Mouse (Mus musculus): ENCODE data around the gene Lefty1.
A peak's percentile ranks its signal among the peaks of the same experiment; 100 is the strongest.
"Not testable (repeated sequence)": the region's sequence is repeated elsewhere in the genome, so short reads cannot be mapped to it uniquely, and the experiment has no call there.

The Lefty1 gene

DNA sequence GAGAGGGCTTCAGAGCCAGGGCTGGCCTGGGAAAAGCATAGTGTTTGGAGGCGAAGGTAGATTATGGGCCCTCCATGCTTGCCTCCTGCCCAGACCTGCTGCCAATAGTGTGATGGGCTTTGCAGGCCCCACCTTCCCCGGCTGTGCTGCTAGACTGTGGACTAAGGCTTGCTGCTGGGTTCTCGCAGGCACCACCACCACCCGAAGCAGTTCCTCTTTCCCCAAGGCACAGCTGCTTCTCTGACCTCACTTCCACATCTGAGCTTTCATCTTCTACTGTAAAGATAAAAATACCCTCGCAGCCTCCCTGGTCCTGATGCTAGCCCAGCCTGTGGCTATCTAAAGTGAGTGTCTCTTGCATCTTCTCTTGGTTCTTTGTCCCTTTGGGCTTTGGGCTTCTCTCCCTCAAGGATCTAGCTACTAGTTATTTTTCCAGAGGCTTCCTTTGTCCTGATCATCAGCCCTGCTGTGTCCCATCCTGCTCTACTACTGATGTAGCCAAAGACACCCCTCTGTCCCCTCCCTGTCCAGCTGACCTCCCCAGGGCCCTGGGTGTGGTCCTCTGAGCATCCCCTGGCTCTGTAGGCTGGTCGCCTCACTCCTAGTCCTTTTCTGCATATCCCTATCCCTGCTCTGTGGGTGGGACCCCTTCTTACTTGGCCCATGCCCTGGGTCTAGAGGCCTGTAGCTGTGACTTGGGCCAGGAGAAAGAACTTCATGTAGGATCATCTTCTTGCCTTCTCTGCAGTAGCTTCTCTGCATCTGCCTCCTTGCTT, 12.4 kb upstream of the Lefty1 start:
- no peak for DNase-seq (ENCODE audit: low spot score)

DNA sequence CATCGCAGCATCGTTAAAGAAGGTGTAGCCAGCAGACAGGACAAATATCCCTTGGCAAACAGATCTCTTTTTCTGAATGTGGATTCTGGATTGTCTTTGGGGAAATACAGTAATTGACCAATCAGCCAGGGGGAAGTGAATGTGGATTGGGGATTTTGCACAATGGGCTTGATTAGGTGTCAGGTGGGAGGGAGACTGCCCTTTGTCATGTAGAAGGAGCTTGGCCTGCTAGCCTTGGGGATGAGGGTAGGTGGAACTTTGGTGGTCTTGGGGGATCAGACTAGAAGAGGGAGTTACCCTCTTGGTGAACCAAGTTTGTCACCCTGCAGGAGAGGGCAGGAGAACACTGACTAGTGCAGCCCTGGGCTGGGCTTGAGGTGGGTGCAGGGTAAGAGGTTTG, 10.1 kb upstream of the Lefty1 start:
- no peak for DNase-seq (ENCODE audit: low spot score)

DNA sequence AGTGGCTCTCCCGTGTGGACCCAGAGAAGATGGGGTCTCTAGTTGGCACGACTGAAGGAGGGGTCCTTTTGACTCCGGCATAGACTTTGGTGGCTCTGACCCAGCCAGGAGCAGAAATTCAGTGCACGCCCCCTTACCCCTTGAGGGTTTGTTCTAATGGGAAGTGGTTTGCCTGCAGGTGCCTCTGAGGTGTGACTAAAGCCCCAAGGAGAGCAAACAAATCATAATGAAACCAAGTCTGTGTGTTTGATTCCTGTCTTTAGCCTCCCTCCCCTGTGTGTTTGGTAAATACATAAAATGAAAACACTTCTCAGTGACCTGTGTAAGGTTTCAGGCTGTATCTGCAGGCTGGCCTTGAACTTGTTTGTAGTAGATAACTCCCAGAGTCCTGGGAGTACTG, 8.5 kb upstream of the Lefty1 start:
- DNase-seq (ENCODE audit: low spot score) = no peak

DNA sequence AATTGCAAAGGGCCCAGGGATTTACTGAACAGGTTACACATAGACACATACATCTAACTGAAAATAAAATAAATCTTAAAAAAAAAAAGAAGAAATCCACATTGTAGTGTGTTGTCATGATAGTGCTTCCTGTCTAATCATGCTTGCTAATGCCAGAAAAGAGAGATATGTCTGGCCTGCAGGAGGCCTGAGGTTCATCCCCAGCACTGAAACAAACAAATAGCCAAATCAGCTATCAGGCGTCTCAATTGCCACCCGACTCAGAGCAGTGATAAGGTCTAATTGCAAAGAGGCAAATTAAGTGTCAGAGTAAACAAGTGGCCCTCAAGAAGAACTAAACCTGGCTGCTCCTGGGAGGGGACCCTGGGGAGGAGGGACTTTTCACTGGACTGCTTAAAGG, 5.2 kb upstream of the Lefty1 start:
- no peak for DNase-seq (ENCODE audit: low spot score)

DNA sequence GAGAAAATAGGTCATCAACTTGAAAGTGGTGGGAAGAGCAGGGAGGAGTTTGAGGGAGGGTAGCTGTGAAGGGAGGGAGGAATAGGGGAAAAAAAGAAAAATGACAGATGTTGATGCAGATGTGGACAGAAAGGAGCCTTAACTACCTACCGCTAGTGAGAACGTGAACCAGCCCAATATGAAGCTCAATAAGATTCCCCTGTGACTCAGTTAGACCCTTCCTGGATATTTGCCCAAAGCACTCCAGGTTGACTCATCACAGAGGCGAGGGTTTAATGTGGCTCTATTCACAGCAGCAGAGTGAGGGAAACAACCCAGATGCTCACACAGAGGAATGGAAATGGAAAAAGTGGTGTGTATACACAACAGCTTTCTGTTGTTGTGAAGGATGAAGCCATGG, 3.7 kb upstream of the Lefty1 start:
- no peak for DNase-seq (ENCODE audit: low spot score)

DNA sequence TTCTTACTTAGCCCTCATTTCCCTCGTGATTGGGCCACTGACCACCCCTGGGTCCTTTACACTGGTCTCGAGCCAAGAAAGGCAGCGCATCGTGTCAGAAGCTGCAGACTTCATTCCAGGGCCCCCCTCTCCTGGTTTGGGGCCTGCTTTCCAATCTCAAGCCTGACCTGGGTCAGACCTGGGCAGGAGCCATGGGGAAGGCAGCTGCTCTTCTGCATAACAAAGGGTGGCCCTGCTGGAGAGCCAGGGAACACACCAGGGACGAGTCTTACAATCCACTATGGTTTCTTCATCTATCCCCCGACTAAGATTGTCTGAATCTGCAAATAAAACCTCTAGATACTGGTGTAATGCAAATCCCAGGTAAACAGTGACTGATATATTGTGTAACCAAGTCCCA, 1.2 kb upstream of the Lefty1 start:
- DNase-seq (ENCODE audit: low spot score) = no peak

DNA sequence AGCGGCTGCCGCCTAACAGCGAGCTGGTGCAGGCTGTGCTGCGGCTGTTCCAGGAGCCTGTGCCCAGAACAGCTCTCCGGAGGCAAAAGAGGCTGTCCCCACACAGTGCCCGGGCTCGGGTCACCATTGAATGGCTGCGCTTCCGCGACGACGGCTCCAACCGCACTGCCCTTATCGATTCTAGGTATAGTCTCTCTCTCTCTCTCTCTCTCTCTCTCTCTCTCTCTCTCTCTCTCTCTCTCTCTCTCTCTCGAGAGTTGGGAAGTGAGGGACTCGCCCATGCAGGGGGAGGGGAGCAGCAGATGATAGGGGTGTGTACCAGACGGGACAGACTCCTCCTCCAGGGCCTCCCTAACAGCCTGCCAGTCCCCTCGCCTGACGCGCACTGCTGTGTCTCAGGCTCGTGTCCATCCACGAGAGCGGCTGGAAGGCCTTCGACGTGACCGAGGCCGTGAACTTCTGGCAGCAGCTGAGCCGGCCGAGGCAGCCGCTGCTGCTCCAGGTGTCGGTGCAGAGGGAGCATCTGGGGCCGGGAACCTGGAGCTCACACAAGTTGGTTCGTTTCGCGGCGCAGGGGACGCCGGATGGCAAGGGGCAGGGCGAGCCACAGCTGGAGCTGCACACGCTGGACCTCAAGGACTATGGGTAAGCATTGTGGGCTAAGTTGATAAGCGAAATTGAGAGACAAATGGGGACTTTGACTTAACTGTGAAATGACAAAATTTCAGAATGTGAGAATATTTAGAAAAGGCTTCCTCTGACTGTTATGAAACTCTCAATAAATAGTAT, 2.0 kb downstream of the Lefty1 start:
- not testable (repeated sequence) for DNase-seq (ENCODE audit: low spot score)

DNA sequence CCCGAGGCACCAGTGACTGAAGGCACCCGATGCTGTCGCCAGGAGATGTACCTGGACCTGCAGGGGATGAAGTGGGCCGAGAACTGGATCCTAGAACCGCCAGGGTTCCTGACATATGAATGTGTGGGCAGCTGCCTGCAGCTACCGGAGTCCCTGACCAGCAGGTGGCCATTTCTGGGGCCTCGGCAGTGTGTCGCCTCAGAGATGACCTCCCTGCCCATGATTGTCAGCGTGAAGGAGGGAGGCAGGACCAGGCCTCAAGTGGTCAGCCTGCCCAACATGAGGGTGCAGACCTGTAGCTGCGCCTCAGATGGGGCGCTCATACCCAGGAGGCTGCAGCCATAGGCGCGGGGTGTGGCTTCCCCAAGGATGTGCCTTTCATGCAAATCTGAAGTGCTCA, 2.8 kb downstream of the Lefty1 start:
- not testable (repeated sequence) for DNase-seq (ENCODE audit: low spot score)

DNA sequence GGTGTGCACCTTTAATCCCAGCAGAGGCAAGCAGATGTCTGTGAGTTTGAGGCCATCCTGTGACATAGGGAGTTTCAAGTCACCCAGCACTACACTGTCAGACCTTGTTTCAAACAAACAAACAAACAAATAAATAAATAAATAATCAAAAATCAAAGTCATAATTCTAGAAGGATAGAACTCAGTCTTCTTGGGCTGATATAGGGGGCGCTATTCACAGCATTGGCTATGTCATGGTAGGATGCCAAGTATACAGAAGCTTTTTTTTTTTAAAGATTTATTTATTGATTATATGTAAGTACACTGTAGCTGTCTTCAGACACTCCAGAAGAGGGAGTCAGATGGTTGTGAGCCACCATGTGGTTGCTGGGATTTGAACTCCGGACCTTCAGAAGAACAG, 4.0 kb downstream of the Lefty1 start:
- DNase-seq (ENCODE audit: low spot score) = not testable (repeated sequence)

DNA sequence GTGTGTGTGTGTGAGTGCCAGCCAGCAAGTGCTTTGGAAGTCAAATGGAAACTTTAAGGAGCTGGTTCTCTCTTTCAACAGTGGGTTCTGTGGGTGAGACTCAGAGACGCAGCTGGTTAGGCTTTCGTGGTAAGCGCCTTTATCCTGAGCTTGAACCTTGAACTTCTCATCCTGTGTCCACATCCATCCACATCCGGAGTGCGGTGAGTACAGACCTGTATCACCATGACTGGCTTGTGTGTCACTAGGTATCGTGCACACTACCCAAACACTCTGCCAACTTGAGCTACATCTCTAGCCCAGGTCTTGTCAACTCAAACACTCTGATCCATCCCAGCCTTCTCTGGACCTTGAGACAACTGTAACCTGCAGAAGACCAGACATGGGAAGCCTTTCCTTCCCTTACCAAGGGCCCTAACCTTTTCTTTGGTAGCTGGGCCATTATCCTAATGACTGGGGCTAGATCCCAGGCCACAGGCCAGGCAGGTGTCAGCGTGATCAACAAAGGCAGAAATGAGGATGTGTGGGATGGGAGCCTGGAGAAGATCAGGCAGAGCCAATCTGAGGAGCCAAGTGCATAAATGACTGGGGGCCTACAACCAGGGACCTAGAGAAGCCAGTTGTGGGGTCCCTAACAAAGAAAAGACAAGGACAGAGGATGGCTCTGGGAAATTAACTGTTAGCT, 6.1 kb downstream of the Lefty1 start:
- no peak for DNase-seq (ENCODE audit: low spot score)

DNA sequence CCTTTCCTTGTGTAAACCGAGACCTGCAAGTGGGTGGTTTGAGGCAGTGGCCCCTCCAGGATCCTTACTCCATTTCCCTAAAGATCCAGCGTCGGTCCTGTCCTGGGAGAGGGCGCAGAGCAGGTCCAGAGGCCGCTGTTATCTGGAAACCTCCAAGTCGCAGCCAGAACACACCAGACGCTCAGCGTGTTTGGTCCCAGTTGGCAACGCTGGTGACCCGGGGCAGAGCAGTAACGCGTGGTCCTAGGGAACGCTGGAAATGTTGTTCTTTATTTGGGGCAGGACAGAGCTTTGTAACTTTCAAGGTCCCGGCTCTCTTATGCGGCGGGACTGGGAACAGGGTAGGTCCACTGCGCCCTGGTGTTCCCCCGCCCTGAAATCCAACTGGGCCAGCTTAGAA, 6.9 kb downstream of the Lefty1 start:
- DNase-seq (ENCODE audit: low spot score) = peak; percentile 33

DNA sequence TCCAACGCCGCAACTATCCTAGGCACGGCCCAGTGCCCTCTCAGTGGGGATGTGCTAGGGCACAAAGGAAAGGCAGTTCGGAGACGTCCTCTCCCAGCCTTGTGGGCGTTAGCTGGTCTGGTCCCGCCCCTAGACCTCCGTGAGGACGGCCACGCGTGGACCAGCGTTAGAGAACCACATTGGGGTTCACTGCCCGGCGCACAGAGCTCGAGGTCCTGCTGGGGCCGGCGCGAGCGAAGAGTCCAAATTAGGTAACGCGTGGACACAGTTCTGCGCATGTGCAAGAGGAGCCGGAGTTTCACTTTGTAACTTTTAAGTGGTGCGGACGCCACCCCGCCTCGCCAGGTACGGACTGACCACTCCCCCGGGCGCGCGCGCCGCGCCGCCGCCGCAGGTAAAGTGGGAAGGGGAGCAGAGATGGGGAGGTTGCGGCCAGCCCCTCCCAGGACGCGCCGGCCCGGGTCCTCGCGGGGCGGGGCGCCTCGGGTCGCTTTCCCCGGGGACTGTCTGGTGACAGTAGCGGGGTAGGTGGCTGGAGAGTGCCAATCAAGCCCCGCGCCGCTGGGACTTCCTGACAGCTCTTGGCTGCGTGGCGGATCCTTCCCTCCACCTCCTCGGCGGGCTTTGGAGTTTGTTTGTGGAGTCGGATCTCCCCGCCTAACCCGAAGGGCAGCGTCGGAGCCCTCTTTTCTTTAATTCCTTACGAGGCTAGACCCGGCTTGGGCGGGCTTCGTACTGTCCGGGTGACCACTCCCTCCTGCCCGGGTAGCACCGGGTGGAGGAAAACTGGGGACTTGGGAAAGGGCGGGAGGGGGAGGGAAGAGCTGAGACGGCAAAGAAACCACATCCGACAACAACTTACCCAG, 7.6 kb downstream of the Lefty1 start, which contains the start of gene Tmem63a:
Gene Tmem63a (plus strand): TSS at position 179 of the 866 bp plus-strand sequence.
- DNase-seq (ENCODE audit: low spot score) = peak; percentile 61

DNA sequence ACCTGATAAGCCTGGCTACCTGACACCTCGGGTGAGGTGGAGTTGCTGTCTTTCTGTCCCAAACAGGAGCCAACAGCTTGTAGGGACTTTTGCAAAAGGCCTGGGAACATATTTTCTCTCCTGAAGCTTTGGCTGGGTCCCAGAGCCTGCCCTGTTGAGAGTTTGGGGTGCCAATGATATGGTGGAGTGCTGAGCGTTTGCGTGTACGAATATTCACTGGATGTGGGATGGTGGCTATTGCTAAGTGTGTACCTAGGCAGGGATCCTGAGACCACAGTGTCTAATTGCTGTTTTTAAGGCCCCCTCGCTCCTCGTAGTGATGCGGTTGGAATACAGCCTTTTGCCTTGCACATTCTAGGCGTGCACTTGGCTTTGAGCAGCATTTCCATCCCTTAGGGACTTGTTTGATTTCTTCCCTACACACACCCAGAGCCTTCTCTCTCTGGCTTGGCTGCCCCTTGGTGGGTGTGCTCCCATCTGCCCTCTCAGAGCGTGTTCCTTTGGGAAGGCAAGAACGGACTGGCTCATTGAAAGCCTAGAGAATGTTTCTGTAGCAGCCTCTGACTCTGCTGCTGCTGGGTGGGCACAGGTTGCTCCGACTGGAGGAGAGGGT, 8.3 kb downstream of the Lefty1 start:
- DNase-seq (ENCODE audit: low spot score) = no peak

DNA sequence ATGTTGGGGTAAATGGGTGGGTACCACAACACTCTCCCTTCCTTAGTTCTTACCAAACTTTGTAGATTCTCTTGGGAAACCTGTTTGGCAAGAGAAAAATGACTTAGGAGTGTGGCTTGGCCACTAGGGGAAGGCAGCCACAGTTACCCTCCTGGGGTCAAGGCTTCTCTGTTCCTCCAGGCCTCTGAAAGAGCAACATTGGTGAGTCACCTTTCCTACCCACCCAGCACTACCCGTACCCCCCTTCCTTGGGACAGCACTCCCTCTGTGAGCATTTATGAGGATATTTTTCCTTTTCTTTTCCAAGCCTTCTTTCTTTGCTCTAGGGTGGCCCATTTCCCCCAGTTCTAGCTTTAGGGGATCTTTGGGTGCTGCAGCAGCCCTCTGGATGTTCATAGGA, 9.1 kb downstream of the Lefty1 start:
- DNase-seq (ENCODE audit: low spot score) = no peak

DNA sequence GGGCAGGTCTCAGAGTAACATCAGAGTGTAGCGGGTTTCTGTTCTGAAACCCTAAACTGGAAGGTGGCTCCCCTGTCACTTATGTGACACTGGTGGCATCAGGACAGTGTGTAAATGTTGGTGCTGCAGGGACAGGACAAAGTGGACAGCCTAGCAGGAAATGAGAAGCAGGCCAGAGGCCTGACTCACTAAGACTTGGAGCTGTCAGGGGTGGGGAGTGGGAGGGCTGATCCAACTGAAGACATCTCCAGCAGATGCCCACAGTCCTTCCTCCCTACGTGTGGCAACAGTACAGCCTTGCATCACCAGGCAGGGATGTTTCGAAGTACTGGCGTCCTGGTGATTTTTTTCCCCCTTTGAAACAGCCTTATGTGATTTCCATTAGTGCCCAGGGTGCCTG, 9.7 kb downstream of the Lefty1 start:
- no peak for DNase-seq (ENCODE audit: low spot score)

DNA sequence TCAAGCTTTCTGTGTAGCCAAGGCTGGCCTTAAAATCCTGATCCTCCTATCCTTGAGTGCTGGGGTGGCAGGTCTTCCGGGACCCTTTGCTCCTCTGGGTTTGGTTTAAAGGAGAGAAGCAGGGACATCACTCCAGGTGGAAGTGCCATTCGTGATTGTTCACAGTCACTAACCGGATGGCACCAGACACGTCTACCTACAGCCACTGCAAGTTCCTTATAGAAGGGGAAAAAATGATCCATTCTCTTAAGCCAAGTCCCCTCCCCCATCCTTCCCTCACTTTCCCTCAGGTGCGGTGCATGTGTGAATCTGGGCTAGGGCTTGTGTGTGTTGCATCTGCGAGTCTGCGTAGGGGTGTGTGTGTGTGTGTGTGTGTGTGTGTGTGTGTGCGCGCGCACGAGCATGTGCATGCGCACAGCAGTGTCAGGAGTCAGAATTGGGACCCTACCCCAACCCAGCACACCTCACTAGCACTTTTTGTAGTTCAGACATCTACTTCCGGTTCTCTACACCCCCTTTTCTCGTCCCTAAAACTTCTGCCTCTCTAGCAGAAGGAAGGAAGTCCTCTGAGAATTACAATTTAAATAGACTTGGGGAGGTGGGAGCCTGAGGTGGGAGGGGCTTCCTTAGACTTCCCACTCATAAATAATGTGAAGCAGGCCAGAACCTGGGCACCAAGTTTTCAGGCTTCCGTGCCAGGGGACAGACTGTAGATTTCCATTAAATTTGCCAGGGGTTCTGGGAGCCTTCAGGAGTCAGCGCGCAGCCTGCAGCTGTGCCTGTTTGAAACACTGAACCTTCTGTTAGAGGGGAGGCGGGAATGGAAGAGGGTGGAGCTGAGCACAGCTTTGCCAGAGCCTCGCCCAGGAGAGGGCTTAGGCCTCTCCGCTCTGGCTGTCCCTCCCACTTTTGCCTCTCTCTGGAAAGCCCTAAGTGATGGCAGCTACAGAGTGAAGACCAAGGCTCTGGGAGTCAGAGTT, 10.5 kb downstream of the Lefty1 start:
- DNase-seq (ENCODE audit: low spot score) = no peak

DNA sequence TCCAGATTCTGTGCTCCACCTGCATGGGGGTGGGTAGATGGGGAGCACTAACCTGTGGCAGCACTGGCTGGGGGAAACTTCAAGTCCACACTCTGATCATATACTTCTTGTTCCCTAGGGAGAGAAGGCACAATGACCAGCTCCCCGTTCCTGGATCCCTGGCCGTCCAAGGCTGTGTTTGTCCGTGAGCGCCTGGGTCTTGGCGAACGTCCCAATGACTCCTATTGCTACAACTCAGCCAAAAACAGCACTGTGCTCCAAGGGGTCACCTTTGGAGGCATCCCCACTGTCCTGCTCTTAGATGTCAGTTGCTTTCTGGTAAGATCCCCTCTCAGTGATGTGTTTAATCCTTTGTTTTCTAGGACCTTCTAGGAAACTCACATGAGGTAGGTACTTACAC, 11.6 kb downstream of the Lefty1 start:
- DNase-seq (ENCODE audit: low spot score) = no peak

DNA sequence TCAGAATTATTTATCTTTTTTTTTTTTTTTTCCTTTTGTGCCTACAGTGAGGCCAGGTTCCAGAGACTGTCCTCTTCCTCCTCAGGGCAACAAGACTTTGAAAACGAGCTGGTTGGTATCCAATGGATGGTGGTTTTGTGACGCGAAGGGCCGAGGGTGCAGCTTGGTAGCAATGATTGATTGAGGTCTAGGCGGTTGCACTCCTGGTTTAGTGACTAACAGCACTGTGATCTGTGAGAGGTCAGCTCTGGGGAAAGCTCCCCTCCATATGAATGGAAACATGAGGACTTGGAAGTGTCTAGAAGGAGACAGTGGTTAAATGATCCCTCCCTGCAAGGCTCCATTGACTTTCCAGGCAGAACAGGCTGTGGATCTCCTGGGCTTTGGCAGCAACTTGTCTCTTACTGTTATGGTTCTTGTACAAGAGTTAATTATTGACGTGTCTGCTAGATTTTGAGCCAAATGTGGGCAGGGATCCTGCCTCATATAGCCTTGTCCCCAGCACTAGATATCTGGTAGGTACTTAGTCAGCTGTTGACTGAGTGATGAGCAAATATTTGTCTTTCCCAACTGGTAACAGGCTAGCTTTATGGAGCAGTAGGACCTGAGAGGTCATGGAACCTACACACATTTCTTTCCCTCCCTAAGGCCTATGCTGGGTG, 17.4 kb downstream of the Lefty1 start:
- no peak for DNase-seq (ENCODE audit: low spot score)

DNA sequence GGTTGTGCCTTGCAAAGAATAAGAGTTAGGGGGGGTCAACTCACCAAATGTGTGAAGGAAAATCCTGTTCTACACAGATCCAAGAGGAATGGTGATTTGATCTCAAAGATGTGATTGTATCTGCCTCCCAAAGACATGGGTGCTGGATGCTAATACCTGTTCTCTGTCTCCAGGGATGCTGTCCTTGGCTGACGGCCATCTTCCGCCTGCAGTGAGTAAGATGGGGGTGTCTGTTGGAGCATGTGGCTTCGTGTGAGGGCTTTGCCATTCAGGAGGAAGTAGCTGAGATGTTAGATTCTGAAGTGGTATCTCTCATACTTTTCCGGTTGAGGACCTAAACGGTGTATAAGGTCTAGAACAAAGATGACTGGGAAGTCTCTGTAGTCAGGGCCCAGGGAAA, 18.0 kb downstream of the Lefty1 start:
- DNase-seq (ENCODE audit: low spot score) = no peak

DNA sequence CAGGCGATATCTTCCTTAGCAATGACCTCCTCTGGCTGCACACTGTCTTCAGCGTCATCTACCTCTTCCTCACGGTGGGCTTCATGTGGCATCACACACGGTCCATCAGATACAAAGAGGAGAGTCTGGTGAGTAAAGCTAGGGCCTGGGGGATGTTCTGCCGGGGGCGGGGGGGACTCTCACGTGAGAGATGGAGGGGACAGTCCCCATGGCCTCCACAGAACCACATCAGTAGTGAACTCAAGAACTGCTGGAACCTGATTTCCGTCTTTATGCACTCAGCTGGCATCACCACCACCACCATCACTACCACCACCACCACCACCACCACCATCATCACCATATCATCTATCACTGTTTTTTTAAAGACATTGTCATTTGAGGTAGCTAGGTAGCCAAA, 21.6 kb downstream of the Lefty1 start:
- DNase-seq (ENCODE audit: low spot score) = no peak
